Mouse (Mus musculus): ENCODE measurements around the gene Ddx39b.
"Not testable (repeated sequence)": the region's sequence is repeated elsewhere in the genome, so short reads cannot be mapped to it uniquely, and the experiment has no call there.

Gene Ddx39b

DNA sequence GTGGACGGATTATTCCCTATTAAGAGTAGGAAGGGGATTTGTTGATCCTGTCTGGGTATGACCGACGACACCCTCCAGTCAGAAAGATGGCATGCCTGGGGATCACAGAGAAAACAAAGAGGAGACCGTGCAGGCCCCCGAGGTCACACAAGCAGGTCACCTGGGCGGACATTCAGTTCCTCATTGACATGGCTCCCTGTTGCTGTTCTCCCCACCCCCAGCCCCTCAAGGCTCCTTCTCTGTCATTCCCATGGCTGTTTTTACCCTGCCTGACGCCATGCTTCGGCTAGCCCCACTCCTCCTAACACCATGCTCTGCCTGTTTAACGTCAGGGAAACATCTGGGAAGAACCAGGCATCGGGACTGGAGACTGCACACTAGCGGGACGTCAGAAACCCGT is 20.1 kb downstream of the Ddx39b start:
- DNase-seq (ENCODE audit: low read depth, low spot score), result no peak

DNA sequence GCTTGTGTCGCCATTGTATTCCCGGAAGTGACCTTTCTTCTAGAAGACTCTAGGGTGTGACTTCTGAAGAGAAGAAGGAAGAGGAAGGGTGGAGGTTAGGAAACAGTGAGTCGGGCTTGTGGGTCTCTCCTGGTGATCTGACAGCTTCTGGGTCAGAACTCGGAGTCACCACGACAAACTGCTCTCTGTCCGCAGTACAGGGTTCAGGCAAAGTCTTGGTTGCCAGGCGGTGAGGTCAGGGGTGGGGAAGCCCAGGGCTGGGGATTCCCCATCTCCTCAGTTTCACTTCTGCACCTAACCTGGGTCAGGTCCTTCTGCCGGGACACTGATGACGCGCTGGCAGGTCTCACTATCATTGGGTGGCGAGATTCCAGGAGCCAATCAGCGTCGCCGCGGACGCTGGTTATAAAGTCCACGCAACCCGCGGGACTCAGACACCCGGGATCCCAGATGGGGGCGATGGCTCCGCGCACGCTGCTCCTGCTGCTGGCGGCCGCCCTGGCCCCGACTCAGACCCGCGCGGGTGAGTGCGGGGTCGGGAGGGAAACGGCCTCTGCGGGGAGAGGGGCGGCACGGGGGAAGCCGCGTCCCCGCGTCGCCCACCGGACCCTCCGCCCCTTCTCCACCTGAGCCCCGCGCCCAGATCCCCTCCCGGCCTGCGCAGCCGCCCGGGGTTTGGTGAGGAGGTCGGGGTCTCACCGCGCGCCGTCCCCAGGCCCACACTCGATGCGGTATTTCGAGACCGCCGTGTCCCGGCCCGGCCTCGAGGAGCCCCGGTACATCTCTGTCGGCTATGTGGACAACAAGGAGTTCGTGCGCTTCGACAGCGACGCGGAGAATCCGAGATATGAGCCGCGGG is 21.3 kb downstream of the Ddx39b start, which contains the start of gene H2-D1:
Gene H2-D1 (plus strand): TSS at position 67 of the 859 bp plus-strand sequence.
- DNase-seq (ENCODE audit: low read depth, low spot score), result peak; percentile 80

DNA sequence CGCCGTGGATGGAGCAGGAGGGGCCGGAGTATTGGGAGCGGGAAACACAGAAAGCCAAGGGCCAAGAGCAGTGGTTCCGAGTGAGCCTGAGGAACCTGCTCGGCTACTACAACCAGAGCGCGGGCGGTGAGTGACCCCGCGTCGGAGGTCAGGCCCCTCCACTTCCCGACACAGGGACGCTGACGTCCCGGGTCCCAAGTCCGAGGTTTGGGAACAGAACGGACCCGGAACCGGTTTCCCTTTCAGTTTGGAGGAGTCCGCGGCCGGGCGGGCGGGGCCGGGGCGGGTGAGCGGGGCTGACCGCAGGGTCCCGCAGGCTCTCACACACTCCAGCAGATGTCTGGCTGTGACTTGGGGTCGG is 22.0 kb downstream of the Ddx39b start:
- no peak for DNase-seq (ENCODE audit: low read depth, low spot score)

DNA sequence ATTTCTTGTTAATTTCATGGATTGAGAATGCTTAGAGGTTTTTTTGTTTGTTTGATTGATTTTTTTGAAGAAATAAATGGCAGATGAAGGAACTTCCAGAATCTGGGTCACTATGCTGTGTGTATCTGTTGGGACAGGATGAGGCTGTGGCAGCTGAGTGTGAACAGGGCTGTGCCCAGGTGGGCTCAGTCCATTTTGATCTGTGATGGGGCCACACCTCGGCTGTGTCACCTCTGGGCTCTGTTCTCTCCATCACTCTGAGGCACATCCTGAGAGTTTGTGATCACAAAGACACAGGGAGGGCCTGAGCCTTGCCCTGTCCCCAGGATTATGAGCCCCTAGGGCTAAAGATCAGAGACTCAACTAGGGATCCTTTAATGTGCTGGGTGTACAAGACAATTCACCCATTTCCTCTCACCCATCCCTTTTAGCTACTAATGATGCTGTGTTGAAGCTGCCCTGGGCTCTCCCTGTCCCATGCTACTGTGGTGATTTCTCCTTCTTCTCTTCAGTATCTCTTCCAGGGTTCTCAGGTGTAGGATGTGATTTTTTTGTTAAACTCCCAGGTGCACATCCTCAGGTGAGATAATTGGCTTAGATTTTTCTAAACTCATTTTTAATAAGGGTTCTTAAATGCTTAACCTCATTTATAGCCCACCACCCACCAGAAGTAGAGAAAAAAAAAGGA is 26.0 kb downstream of the Ddx39b start:
- DNase-seq (ENCODE audit: low read depth, low spot score), result no peak

DNA sequence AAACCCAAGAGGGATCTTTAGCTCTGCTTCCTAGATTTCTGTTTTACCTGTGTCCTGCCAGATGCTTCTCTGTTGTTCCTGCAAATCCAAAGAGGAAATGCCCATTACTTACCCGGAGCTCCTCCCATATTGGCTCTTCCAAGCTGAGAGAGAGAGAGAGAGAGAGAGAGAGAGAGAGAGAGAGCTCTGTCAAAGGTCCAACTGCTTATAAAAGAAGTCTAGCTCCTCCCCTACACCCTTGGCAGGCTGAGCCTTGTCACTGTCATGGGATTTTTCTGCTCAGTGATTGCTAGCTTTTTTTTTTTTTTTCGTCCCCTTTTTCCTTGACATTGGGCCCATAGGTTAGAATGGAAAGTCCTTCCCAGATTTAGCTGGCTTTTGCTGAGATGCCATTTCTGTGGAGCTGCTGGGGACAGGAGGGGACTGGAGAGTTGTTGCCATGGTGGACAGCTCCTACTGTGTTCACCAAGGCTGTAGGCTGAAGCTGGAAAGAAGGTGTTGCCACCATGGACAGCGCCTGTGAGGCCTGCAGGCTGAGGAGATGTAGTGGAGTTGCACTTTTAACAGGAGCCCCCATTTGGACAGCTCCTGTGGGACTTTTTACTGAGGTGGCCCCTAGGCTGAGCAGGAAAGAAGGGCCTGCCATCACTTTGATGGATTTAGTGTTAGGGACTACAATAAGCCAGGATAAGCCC is 28.3 kb downstream of the Ddx39b start:
- no peak for DNase-seq (ENCODE audit: low read depth, low spot score)

DNA sequence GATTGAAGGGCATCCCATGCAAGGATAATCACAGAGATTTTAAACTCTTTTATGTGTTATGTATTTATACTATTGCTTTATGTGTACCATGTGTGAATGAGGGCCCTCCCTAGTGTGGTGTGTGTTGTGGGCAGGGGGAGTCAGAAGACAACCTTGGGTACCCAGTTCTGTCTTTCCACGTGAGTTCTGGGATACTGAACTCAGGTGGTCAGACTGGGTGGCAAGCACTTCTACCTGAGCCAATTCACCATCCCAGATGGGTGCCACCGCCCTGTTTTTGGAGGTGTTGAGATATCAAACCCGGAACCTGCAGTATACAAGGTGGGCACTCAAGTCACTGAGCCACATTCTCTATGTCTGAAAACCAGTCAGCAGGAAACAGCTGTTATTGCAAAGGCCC is 30.7 kb downstream of the Ddx39b start:
- no peak for DNase-seq (ENCODE audit: low read depth, low spot score)

DNA sequence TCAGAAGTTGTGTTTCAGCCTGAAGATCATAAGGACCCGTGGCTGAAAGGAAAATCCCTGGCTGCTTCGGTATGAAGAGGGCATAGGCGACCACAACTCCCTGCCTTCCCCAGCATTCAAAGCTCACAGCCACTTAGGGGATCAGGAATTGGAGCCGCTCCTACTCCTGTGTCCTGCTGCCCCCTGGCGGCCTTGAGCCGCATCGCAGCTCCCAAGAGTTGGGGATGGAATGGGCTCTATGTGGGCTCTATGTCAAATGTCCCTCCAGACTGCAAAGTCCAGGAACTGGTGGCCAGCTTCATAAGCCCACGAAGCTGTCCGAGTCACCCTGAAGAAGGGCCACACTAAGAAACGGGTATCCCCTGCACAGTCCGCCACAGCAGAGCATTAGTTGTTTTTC is 33.2 kb downstream of the Ddx39b start:
- peak; percentile 63 for DNase-seq (ENCODE audit: low read depth, low spot score)

DNA sequence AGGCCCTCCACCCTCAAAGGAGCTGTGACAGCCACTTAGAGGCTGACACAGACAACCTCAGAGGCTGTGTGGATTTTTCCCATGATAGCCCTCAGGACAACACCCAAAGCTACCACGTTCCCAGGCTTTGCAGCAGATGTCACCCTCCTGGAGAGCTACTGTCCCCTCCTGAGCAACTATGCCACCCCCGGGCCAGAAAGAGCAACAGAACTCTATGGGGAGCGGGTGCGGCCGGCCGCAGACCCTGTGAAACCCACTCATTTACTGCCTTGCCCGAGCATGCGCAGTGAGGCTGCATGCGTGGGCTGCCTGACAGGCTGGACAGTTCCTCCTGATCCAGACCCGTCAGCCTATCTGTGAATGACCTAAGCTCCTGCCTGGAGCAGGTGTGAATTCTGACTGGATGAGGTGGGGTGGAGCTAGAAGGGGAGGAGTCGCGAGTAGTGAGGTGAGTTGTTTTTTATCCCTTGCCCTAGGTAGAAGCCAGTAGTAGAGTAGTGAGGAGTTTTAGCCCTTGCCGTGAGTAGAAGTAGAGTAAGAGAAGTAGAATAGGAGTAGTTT is 34.8 kb downstream of the Ddx39b start:
- no peak for DNase-seq (ENCODE audit: low read depth, low spot score)

DNA sequence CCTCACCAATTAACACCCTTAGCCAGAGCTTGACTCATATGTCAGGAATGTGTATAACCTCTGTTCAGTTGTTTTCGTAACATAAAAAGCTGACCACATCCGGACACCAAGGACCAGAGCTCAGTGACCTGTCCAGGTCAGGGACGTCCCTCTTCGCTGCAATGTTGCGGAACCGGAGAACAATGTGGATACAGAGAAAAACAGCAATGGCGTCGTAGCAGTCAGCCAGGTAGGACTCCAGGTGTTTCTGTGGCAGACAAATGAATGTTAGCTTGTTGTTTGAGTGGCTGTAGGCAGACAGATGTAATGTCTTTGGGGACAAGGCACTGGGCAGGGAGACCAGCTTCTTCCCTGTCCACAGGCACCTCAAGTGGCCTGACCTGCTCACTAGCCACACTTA is 36.5 kb downstream of the Ddx39b start:
- DNase-seq (ENCODE audit: low read depth, low spot score), result no peak

DNA sequence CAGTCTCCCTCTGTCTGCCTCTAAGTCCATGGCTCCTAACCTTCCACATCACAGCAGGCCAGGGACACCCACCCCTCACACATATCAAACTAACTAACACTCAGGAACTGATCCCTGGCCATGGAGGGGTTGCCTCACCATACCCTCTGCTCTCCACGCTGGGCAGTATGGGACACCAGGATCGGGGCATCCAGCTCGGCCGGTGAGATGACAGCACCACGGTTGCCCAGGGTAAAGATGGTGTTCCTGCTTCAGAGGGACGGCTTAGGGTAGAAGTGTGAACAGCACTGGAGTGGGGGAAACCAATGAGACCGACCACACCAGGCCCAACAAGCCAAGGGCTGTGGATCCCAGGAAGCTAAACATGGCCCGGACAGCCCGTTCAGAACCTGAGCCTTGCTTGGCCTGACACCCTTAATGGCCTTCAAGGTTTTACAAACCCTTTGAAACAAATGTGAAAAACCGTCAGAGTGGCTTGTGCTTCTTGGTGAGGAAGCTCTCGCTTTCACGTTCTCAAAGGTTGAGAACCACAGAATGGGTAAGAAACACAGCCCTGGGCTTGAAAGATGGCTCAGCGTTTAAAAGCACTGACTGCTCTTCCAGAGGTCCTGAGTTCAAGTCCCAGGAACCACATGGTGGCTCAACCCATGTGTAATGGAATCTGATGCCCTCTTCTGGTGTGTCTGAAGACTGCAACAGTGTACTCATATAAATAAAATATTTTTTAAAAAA is 37.6 kb downstream of the Ddx39b start:
- no peak for DNase-seq (ENCODE audit: low read depth, low spot score)

DNA sequence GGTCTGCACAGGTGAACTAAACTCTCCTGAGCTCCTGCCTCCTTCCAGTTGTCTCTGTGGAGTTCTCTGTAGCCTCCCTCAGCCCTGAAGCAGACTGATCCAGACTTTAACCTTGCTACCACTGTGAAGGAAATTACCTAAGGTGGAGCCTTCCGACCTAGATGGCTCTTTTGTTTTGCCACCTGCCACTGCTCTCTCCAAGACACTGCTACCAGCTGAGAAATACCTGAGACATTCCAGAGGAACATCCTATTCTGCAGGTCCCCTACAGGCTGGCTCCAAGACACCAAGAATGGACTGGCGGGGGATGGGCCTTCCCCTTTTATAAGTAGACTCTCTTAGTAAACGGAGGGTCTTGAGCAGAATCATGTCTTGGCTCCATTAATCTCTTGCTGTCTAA is 38.7 kb downstream of the Ddx39b start:
- no peak for DNase-seq (ENCODE audit: low read depth, low spot score)

DNA sequence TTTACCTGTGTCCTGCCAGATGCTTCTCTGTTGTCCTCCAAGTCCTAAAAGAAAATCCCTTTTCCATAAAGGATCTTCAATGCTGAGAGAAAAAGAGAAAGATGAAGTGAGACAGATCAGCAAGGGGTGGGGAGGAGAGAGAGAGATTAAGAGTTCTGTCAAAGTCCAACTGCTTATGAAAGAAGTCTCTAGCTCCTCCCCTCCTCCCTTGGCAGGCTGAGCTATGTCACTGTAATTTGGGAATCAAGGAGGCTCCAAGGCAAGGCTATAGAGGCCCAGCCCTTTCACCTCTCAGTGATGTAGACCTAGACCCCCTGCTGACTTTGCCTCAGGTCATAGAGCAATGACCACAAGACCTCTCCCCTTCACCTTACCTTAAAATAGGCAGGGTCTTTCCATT is 43.9 kb downstream of the Ddx39b start:
- DNase-seq (ENCODE audit: low read depth, low spot score), result no peak

DNA sequence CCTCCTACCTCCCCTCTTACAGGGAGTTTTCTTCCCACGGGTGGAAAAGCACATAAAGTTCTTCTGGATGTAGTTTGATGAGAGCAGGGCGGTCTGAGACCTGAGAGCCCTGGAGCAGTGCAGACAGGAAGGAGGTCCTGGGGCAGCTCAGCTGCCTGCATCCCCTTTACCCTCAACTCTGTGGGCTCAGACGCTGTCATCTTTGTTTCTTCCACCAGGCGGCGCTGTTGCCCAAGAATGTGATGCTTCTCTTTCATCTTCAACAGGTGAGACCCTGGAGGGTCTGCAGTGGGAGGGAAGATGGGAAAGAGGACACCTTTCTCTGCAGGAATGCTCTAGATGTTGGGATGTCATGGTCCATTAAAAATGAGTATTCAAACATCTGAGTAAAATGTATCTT is 54.2 kb downstream of the Ddx39b start:
- peak; percentile 16 for DNase-seq (ENCODE audit: low read depth, low spot score)

DNA sequence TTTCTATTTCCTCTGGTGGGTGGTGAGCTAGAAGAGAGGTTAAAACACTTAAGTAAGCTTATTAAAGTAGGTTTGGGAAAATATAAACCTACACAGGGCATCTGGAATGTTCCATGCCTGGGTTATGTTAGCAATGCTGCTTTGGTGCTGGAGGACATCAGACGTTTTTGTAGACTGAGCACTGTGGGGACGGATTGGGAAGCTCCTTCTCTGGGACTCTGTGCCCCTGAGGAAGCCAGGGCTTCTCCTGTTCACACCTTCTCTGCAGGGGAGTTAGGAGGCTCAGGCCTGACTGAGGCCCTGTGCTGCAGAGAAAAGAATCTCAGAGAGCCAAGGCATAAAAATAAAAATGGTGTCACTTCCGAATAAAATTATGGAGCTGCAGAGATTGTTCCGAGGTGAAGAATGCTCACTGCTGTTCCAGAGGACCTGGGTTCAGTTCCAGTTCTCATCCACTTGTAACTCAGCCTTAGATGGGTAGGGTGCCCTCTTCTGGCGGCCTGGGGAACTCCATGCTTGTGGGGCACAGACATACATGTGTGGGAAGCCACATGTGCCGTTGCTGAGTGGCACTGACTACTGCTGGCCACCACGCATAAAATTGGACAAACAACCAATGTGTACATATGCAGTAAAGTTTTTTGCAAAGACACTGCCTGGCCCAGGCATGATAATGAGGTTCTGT is 58.9 kb downstream of the Ddx39b start:
- not testable (repeated sequence) for DNase-seq (ENCODE audit: low read depth, low spot score)

DNA sequence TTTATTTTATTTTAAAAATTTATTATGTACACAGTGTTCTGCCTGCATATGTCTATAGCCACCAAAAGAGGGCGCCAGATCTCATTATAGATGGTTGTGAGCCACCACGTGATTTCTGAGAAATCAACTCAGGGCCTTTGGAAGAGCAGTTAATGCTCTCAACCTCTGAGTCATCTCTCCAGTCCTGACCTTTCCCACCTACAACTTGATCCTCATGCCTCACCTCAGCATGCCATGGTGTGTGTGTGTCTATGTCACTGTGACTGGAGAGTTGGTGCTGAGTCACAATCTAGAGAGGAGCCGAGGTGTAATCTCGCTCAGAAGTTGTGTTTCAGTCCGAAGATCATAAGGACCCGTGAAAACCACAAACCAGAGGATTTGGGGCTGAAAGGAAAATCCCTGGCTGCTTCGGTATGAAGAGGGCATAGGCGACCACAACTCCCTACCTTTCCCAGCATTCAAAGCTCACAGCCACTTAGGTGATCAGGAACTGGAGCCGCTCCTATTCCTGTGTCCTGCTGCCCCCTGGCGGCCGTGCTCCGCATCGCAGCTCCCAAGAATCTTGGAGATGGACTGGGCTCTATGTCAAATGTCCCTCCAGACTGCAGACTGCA is 60.2 kb downstream of the Ddx39b start:
- peak; percentile 67 for DNase-seq (ENCODE audit: low read depth, low spot score)

DNA sequence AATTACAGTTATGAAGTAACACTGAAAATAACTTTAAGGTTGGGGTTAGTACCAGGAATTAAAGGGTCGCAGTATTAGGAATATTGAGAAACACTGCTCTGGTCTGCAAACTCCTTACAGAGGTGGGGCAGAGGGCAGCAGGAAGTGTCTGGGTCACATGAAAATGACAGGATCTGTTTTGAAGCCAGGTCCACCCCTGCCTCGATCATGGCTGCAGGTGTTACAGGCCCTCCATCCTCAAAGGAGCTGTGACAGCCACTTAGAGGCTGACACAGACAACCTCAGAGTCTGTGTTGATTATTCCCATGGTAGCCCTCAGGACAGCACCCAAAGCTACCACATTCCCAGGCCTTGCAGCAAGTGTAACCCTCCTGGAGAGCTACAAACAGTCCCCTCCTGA is 61.7 kb downstream of the Ddx39b start:
- DNase-seq (ENCODE audit: low read depth, low spot score), result no peak

Data from c-Kit-negative CD71-positive TER-119-positive erythroid progenitor cells, embryonic 14.5 days (primary cell).